Mouse (Mus musculus) large intestine, adult 2 months (tissue): Measurements from ENCODE around the gene Ifna2. TPM values are rescaled to one million over a fixed set of nuclear protein-coding genes. Genes with fewer than 3 reads are reported as not detected.

ENCODE experiments used
- DNase-seq: peaks from one replicate; pipeline ENCODE4 v3.0.0-alpha.2; 2012; ENCODE audit warnings: low read depth, low spot score
- WGBS: fragments of 180-500 bp; shearing (Covaris S2); methylation state at CpG from one replicate; pipeline ENCODE4 v1.1.7; 2018; 5-methylcytosine and 5-hydroxymethylcytosine counted together
- polyA plus RNA-seq: library from polyadenylated mRNA; depleted of rRNA; stranded (reverse); fragments of >200 nt; gene quantifications from 2 replicates; pipeline ENCODE4 v1.2.3, GENCODE M21; 2012; rRNA removed

The Ifna2 gene
- polyA plus RNA-seq, result not detected in 2 replicates

DNA sequence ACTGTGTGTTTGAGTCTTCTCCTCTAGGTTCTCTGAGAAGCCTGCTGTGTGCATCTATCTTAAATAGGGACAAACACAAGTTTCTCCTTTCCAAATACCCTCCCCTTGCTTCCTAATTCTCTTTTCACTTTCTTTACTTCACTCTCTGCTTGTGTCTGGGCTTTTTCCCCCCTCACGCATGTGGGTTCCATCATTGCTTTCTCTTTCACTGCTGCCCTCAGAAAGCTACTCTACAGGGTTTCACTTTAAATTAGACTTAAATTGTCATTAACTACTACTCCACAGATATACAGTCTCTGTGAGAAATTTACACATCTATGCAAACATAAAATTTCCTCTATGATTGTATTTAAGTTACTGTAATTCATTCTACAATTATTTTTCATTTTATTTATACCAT, at the start of gene Ifna2:
Ifna2 (minus strand) TSS at position 101 of the 400 bp plus-strand sequence.
- DNase-seq, result no peak
- WGBS, result 89% methylated on average over 1 of the region's 1 CpGs

- 0% methylated on average over 1 of the region's 1 CpGs for WGBS
- DNase-seq, result no peak
Observed at GRCm38 (mm10) chr4:88727324-88727723, 43.6 kb upstream of the Ifna2 start.

DNA sequence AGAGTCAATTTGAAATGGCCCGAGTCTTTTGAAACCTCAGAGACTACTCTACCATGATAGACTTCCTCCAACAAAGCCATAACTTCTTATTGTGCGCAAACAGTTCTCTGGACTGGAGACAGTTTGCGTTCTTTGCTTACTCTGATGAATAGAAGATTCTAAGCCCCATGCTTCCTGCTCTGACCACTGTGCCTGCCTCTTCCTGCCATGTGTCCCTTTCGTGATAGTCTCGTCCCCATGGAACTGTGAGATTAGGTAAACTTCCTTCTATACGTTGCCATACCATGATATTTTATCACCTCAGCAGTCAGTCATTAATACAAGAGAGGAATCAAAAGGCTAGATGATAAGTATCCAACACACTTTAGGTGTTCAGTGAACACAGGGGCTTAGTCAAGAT, 43.0 kb upstream of the Ifna2 start:
- no peak for DNase-seq
- WGBS, result 64% methylated on average over 6 of the region's 6 CpGs

- 26% methylated on average over 8 of the region's 8 CpGs for WGBS
- no peak for DNase-seq
Observed at GRCm38 (mm10) chr4:88723497-88724090, 39.9 kb upstream of the Ifna2 start.

- WGBS, result under 1% methylated on average over 82 of the region's 82 CpGs
- peak; percentile 61 for DNase-seq
Observed at GRCm38 (mm10) chr4:88721791-88722721, 38.3 kb upstream of the Ifna2 start, which contains the start of the genes Gm26566 and Klhl9. Gene Gm26566 (plus strand): TSS chr4:88721805. Gene Klhl9 (minus strand): TSS chr4:88722465.

DNA sequence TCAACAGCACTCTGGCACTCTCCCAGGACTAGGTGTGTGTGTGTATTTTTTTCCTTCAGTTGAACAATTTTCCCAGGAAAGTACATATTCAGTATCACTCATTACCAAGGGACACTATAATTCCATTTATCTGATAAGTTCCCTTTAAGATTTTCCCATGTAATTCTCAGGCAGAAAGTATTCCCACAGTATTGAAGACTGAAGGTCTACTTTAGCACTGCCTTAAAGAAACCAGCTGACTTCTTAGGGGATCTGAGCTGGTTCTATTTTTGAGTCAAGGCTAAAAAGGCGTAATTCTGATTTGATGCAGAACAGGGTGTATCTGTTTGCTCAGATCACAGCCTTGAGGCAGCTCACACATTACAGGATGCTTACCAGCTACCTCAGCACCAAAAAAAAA, 35.0 kb upstream of the Ifna2 start:
- DNase-seq, result no peak
- 2% methylated on average over 1 of the region's 1 CpGs for WGBS

DNA sequence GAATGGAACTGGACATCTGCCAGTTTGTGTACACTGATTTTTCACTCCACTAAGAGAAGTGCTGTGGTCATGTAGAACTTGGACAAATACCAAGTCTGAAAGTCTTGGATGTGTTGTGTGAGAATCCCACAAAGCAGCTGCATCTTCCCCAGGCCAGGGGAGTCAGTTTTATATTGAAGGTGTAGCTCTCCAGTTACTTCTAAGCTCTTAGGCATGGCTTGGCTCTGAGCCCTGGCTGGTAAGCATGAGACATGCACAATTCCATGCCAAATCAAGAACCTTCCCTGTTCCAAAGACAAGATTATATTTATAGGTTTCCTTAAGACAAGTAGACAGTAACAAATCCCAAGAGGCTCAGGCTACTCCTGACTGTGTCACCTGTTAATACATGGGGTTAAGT, 31.3 kb upstream of the Ifna2 start:
- DNase-seq, result no peak

- DNase-seq, result no peak
- WGBS, result 71% methylated on average over 1 of the region's 1 CpGs
Observed at GRCm38 (mm10) chr4:88714281-88714680, 30.6 kb upstream of the Ifna2 start.

GRCm38 (mm10) chr4:88707128-88707826, 23.6 kb upstream of the Ifna2 start:
- 95% methylated on average over 1 of the region's 1 CpGs for WGBS
- no peak for DNase-seq

- WGBS, result 38% methylated on average over 3 of the region's 3 CpGs
- DNase-seq, result no peak
Observed at GRCm38 (mm10) chr4:88705924-88706323, 22.2 kb upstream of the Ifna2 start.

DNA sequence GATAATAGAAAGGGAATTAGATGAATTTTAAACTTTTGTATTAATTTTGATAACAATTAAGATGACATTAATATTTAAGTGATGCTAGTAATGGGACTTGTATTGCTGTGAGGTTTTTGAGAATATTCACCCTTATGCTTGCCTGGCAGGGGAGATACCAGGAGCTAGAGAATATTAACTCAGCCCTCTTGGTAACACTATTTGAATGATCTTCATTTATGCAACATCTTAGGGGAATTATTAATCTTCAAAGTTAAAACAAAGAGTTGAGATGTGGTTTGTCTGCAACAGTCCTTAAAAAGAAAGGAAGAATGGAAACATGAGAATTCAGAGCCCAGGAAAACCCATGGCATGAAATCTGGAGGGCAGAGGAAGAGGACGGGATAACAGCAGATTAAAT, 15.6 kb upstream of the Ifna2 start:
- WGBS, result 89% methylated on average over 1 of the region's 1 CpGs
- no peak for DNase-seq

DNA sequence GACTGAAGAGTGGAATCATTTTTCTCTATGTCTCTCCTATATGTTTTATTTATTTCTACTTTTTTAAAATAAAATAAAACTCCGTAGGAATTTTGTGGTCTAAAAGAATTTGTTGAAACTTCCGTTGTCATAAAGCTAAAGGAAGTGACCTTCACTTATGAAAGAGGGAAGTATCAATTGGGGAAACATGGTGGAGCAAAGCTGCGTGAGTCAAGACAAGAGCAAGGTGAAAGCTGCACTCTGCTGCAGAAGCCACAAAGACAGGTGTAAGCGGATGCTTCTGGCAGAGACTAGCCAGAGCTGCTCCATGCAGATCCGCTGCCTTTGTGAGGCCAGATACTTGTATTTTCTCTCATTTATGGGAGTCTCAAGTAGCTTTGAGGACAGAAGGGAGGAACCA, 15.1 kb upstream of the Ifna2 start:
- DNase-seq, result no peak
- WGBS, result 57% methylated on average over 5 of the region's 5 CpGs

DNA sequence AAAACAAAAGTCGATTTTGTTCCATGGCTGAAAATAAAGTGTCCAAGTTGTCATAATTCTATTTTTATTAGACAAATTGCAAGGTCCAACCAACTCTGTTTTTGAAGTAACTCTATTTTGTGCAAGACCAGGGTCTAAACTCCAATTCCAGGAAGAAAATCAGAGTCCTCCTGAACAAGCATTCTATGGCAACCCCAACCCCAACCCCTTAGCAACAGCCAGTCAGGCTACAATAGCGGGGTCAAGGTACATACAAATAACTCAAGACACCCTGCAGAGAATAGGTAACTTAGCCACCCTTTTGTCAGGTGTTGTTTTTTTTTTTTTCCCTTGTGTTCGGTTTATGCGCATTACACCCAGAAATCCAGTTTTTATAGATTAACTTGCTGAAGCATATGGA, 14.0 kb upstream of the Ifna2 start:
- no peak for DNase-seq
- 54% methylated on average over 4 of the region's 4 CpGs for WGBS

GRCm38 (mm10) chr4:88697108-88697507, 13.4 kb upstream of the Ifna2 start:
- WGBS, result 58% methylated on average over 6 of the region's 6 CpGs
- DNase-seq, result no peak

GRCm38 (mm10) chr4:88696237-88696884, 12.6 kb upstream of the Ifna2 start:
- 24% methylated on average over 3 of the region's 3 CpGs for WGBS
- peak; percentile 39 for DNase-seq

GRCm38 (mm10) chr4:88693392-88693791, 9.7 kb upstream of the Ifna2 start:
- no peak for DNase-seq
- WGBS, result 78% methylated on average over 2 of the region's 2 CpGs

DNA sequence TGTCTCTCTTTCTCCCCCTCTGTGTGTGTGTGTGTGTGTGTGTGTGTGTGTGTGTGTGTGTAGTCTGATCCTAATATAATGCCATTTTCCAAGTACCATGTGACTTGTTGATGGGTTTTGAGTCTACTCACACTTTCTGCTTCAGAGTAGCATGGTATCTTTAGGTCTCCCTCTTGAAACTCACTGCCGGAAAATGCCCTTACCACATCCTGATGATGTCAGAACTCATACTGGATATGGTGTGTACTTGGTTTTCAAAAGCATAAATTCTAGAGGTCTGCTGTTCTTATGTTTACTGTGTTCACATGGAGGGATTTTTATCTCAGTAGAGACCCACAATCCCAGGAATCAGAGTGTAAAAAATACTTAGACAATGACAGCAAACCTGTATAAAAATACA, 8.8 kb upstream of the Ifna2 start:
- DNase-seq, result no peak
- WGBS, result 69% methylated on average over 1 of the region's 1 CpGs

- no peak for DNase-seq
- WGBS, result 62% methylated on average over 2 of the region's 2 CpGs
Observed at GRCm38 (mm10) chr4:88691259-88691658, 7.5 kb upstream of the Ifna2 start, which contains the start of gene Ifnab. Gene Ifnab (minus strand): TSS chr4:88691359.

GRCm38 (mm10) chr4:88681353-88681752, 2.4 kb downstream of the Ifna2 start:
- no peak for DNase-seq
- 41% methylated on average over 3 of the region's 3 CpGs for WGBS

- no peak for DNase-seq
- 42% methylated on average over 8 of the region's 8 CpGs for WGBS
Observed at GRCm38 (mm10) chr4:88680362-88680761, 3.4 kb downstream of the Ifna2 start.
